Mouse (Mus musculus): ENCODE data around the gene Bloc1s6.

- TF ChIP-seq CTCF (IDR thresholded peaks at IDR 0.05; ENCODE audit: insufficient read depth, low read length) (no peak), POLR2A (IDR thresholded peaks at IDR 0.05; ENCODE audit: borderline replicate concordance, extremely low read depth, low read depth, low read length) (no peak)
These were observed 47.9 kb downstream of the Bloc1s6 start for GRCm38 (mm10) chr2:122786167-122786566.

Data from lung, adult 2 months (tissue).